Mouse (Mus musculus) stomach, postnatal 0 days (tissue): Measurements from ENCODE around the gene Tnfaip1.

Experiments
- CTCF ChIP-seq: IDR thresholded peaks from 2 replicates; pipeline ENCODE4 v1.5.1; 2016; ENCODE audit warnings: antibody characterized with exemption, low read depth, mild to moderate bottlenecking, moderate library complexity
- EP300 ChIP-seq: optimal IDR thresholded peaks from 2 replicates; pipeline ENCODE3; 2016; ENCODE audit warnings: antibody characterized with exemption

GRCm38 (mm10) chr11:78566775-78567174 lies 30.6 kb upstream of the Tnfaip1 start:
- TF ChIP-seq CTCF (no peak), EP300 (no peak)
